Mouse (Mus musculus): ENCODE results near the gene Fndc4.

DNA sequence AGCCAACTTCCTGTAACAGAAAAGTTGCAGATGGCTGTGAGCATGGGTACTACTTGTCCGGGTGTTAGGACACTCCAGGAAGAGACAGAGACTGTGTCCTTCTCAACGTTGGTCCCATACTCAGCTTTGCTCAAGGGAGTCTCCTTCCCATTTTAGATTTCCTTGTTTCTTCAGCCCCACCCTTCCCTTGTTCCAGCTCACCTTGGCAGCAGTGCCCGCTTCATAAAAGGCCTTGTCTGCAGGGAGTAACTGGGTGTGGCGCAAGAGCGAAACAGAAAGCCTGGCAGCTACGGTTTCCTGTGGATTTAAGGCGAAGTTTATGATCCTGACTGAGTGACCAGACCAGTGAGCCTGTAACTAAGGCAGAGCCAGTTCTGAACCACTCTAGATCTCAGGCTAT, 41.4 kb downstream of the Fndc4 start:
- no peak for TF ChIP-seq POLR2A (IDR thresholded peaks at IDR 0.05; ENCODE audit: borderline replicate concordance, extremely low read depth, low read depth, low read length)
- TF ChIP-seq CTCF (IDR thresholded peaks at IDR 0.05; ENCODE audit: insufficient read depth, low read length), result no peak

Measured in lung, adult 2 months (tissue).